Mouse (Mus musculus) lung, postnatal 10 days (tissue): ENCODE measurements around the gene Gm16506.
"Not testable (repeated sequence)": the region's sequence is repeated elsewhere in the genome, so short reads cannot be mapped to it uniquely, and the experiment has no call there.

Experiments
- DNase-seq: peaks from one replicate; pipeline ENCODE4 v3.0.0; 2021

The Gm16506 gene

GRCm38 (mm10) chr14:43727385-43727784, at the start of gene Gm16506:
Gm16506 (minus strand) TSS chr14:43727485.
- not testable (repeated sequence) for DNase-seq

GRCm38 (mm10) chr14:43747566-43747965, 20.3 kb upstream of the Gm16506 start, which contains the start of gene Gm6526:
Gm6526 (plus strand) TSS chr14:43747866.
- DNase-seq, result not testable (repeated sequence)

GRCm38 (mm10) chr14:43697621-43698020, 29.7 kb downstream of the Gm16506 start, which contains the start of gene Gm7324:
Gm7324 (plus strand) TSS chr14:43697828.
- not testable (repeated sequence) for DNase-seq

DNA sequence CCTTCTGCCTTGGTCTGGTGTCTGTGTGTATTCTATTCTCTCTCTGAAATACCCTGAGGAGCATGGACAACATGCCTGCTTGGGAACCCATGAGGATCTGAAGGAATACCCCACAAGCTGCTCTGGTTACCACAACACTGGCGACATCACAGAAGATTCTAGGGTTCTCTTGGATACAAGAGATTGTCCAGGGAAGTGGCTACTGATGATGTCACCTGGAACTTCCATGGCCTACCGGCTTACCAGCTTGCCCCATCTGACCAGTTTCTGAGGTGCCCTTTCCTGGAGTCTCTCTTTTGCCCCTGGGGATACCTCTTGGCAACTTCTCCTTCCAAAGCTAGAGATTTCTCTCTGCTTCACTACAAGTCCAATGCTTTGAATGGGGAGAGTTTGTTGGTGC, 50.2 kb downstream of the Gm16506 start, which contains the start of gene Gm8165:
Gene Gm8165, minus strand, starts transcription at position 101 of the 400 bp plus-strand sequence.
- not testable (repeated sequence) for DNase-seq
